Mouse (Mus musculus): ENCODE results near the gene Vps35l. TPM values are rescaled to one million over a fixed set of nuclear protein-coding genes. Genes with fewer than 3 reads are reported as not detected.

Gene Vps35l
- polyA plus RNA-seq, 1 experiment: 106 TPM

GRCm38 (mm10) chr7:118852611-118853010 lies 112.6 kb downstream of the Vps35l start:
- H3K4me3 ChIP-seq (ENCODE audit: insufficient read depth, low read length): no peak overlapping the region
- TF ChIP-seq CTCF (IDR thresholded peaks at IDR 0.05; ENCODE audit: borderline replicate concordance, insufficient read depth, low read length): no peak
- no peak for TF ChIP-seq POLR2A (IDR thresholded peaks at IDR 0.05; ENCODE audit: low read depth, low read length)
- H3K27ac ChIP-seq (ENCODE audit: insufficient read depth, low read length): no peak overlapping the region
- 0 out of 2 replicates have a peak, but pooled peaks cover 2% of the 10 kb centered on the region for H3K4me1 ChIP-seq (ENCODE audit: control insufficient read depth, insufficient read depth, low read length)

- Histone ChIP-seq H3K4me1 (ENCODE audit: control insufficient read depth, insufficient read depth, low read length) (0 out of 2 replicates have a peak, but pooled peaks cover 2% of the 10 kb centered on the region), H3K4me3 (ENCODE audit: insufficient read depth, low read length) (peak overlapping the region; percentile 84), H3K27ac (ENCODE audit: insufficient read depth, low read length) (no peak overlapping the region)
- TF ChIP-seq POLR2A (IDR thresholded peaks at IDR 0.05; ENCODE audit: low read depth, low read length) (no peak), CTCF (IDR thresholded peaks at IDR 0.05; ENCODE audit: borderline replicate concordance, insufficient read depth, low read length) (no peak)
Measured at GRCm38 (mm10) chr7:118854606-118855005, 114.6 kb downstream of the Vps35l start.

GRCm38 (mm10) chr7:118855171-118855876 lies 115.3 kb downstream of the Vps35l start, which contains the start of gene Iqck:
Gene Iqck, plus strand, starts transcription at chr7:118855752.
- TF ChIP-seq CTCF (IDR thresholded peaks at IDR 0.05; ENCODE audit: borderline replicate concordance, insufficient read depth, low read length) (no peak), POLR2A (IDR thresholded peaks at IDR 0.05; ENCODE audit: low read depth, low read length) (peak; percentile 89)
- Histone ChIP-seq H3K4me1 (ENCODE audit: control insufficient read depth, insufficient read depth, low read length) (0 out of 2 replicates have a peak, but pooled peaks cover 2% of the 10 kb centered on the region), H3K4me3 (ENCODE audit: insufficient read depth, low read length) (peak within 1 kb of the TSS; percentile 84), H3K27ac (ENCODE audit: insufficient read depth, low read length) (peak within 1 kb of the TSS; percentile 12; the same call in 1 of the 2 replicates)

- no peaks in the 10 kb centered on the region for H3K4me1 ChIP-seq (ENCODE audit: control insufficient read depth, insufficient read depth, low read length)
- H3K27ac ChIP-seq (ENCODE audit: insufficient read depth, low read length): peak within 1 kb of the TSS; percentile 12; the same call in 1 of the 2 replicates
- peak within 1 kb of the TSS; percentile 84 for H3K4me3 ChIP-seq (ENCODE audit: insufficient read depth, low read length)
- TF ChIP-seq CTCF (IDR thresholded peaks at IDR 0.05; ENCODE audit: borderline replicate concordance, insufficient read depth, low read length) (no peak), POLR2A (IDR thresholded peaks at IDR 0.05; ENCODE audit: low read depth, low read length) (peak; percentile 23; the same call in 1 of the 2 replicates)
Measured at GRCm38 (mm10) chr7:118855877-118856304, 115.9 kb downstream of the Vps35l start, which contains the start of gene Knop1. Gene Knop1, minus strand, starts transcription at chr7:118856254.

- no peak overlapping the region for H3K27ac ChIP-seq (ENCODE audit: insufficient read depth, low read length)
- no peaks in the 10 kb centered on the region for H3K4me1 ChIP-seq (ENCODE audit: control insufficient read depth, insufficient read depth, low read length)
- no peak for TF ChIP-seq CTCF (IDR thresholded peaks at IDR 0.05; ENCODE audit: borderline replicate concordance, insufficient read depth, low read length)
- TF ChIP-seq POLR2A (IDR thresholded peaks at IDR 0.05; ENCODE audit: low read depth, low read length): no peak
- H3K4me3 ChIP-seq (ENCODE audit: insufficient read depth, low read length): no peak overlapping the region
Measured at GRCm38 (mm10) chr7:118858640-118859039, 118.6 kb downstream of the Vps35l start.

GRCm38 (mm10) chr7:118865362-118865761 lies 125.3 kb downstream of the Vps35l start:
- Histone ChIP-seq H3K4me1 (ENCODE audit: control insufficient read depth, insufficient read depth, low read length) (no peaks in the 10 kb centered on the region), H3K27ac (ENCODE audit: insufficient read depth, low read length) (no peak overlapping the region), H3K4me3 (ENCODE audit: insufficient read depth, low read length) (no peak overlapping the region)
- TF ChIP-seq CTCF (IDR thresholded peaks at IDR 0.05; ENCODE audit: borderline replicate concordance, insufficient read depth, low read length) (no peak), POLR2A (IDR thresholded peaks at IDR 0.05; ENCODE audit: low read depth, low read length) (no peak)

GRCm38 (mm10) chr7:118879466-118880029 lies 139.5 kb downstream of the Vps35l start:
- Histone ChIP-seq H3K4me3 (ENCODE audit: insufficient read depth, low read length) (no peak overlapping the region), H3K27ac (ENCODE audit: insufficient read depth, low read length) (no peak overlapping the region), H3K4me1 (ENCODE audit: control insufficient read depth, insufficient read depth, low read length) (no peaks in the 10 kb centered on the region)
- no peak for TF ChIP-seq POLR2A (IDR thresholded peaks at IDR 0.05; ENCODE audit: low read depth, low read length)
- peak; percentile 32; the same call in 1 of the 2 replicates for TF ChIP-seq CTCF (IDR thresholded peaks at IDR 0.05; ENCODE audit: borderline replicate concordance, insufficient read depth, low read length)

GRCm38 (mm10) chr7:118883957-118884356 lies 143.9 kb downstream of the Vps35l start:
- Histone ChIP-seq H3K4me3 (ENCODE audit: insufficient read depth, low read length) (no peak overlapping the region), H3K4me1 (ENCODE audit: control insufficient read depth, insufficient read depth, low read length) (peaks cover 7% of the 10 kb centered on the region; the same call in 1 of the 2 replicates), H3K27ac (ENCODE audit: insufficient read depth, low read length) (no peak overlapping the region)
- no peak for TF ChIP-seq CTCF (IDR thresholded peaks at IDR 0.05; ENCODE audit: borderline replicate concordance, insufficient read depth, low read length)
- TF ChIP-seq POLR2A (IDR thresholded peaks at IDR 0.05; ENCODE audit: low read depth, low read length): no peak

- Histone ChIP-seq H3K27ac (ENCODE audit: insufficient read depth, low read length) (no peak overlapping the region), H3K4me1 (ENCODE audit: control insufficient read depth, insufficient read depth, low read length) (peaks cover 7% of the 10 kb centered on the region; the same call in 1 of the 2 replicates), H3K4me3 (ENCODE audit: insufficient read depth, low read length) (no peak overlapping the region)
- no peak for TF ChIP-seq POLR2A (IDR thresholded peaks at IDR 0.05; ENCODE audit: low read depth, low read length)
- TF ChIP-seq CTCF (IDR thresholded peaks at IDR 0.05; ENCODE audit: borderline replicate concordance, insufficient read depth, low read length): no peak
Measured at GRCm38 (mm10) chr7:118884969-118885368, 144.9 kb downstream of the Vps35l start.

All from embryonic fibroblast, embryonic 13.5 days (primary cell).